Mouse (Mus musculus): ENCODE results near the gene Rab11fip2. TPM values are rescaled to one million over a fixed set of nuclear protein-coding genes. Genes with fewer than 3 reads are reported as not detected.
A peak's percentile ranks its signal among the peaks of the same experiment; 100 is the strongest.

Rab11fip2 gene
- total and polyA plus RNA-seq, 3 experiments, result 4.2 to 114 (median 4.9) TPM

- H3K4me3 ChIP-seq (ENCODE audit: control insufficient read depth in 1 of 2, insufficient read depth in 1 of 2, low read depth in 2 of 2, low read length in 2 of 2), result no peak overlapping the region
- DNase-seq (ENCODE audit: low read depth, low spot score), result no peak
Measured at GRCm38 (mm10) chr19:59949731-59950130, 6.3 kb upstream of the Rab11fip2 start.

DNA sequence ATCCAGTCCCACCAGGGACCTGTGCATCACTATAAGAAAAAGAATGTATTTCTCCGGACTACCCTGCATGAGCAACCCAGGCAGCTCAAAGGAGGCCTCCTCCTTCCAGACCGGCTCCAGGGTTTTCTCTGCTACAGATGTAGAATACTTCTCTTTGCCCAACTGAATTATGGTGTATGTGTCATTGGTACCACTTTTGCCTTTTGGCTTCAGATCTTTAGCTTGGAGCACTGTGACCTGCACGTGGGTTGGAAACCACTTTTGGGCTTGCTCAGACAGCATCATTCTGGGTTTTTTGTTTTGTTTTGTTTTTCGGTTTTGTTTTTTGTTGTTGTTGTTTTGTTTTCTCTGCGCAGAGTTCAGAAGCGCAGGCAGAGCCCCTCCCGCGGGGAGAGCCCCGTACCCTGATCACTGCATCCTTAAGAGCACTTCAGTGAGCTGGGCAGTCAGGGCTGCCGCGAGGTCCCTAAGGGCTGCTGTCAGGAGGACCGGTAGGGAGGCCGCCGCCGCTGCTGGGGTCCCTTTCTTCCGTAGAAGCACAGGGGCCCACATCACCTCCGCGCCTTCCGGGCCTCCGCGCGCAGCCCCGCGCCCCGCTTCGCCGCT, 635 bp downstream of the Rab11fip2 start:
- no peaks in the 10 kb centered on the region for H3K9me3 ChIP-seq (replicated peaks; ENCODE audit: insufficient read depth, low read length)
- H3K27ac ChIP-seq (ENCODE audit: control insufficient read depth, low read depth, low read length), result peak overlapping the region; percentile 25
- no peak for DNase-seq (ENCODE audit: low read depth, low spot score)
- 0 out of 2 replicates have a peak, but pooled peaks have one; percentile 4 for TF ChIP-seq MYB (IDR thresholded peaks at IDR 0.05; ENCODE audit: low read depth, low read length)
- 0 out of 2 replicates have a peak, but pooled peaks have one; percentile 27 for TF ChIP-seq POLR2AphosphoS2 (IDR thresholded peaks at IDR 0.05; ENCODE audit: low read length)
- TF ChIP-seq EP300 (IDR thresholded peaks at IDR 0.05; ENCODE audit: low read depth in 1 of 2, low read length in 2 of 2), result no peak
- TF ChIP-seq USF1 (IDR thresholded peaks at IDR 0.05; ENCODE audit: low read depth, low read length), result peak; percentile 31; the same call in 1 of the 2 replicates
- peak; percentile 66 for TF ChIP-seq SIN3A (IDR thresholded peaks at IDR 0.05; ENCODE audit: low read length)
- TF ChIP-seq CHD1 (IDR thresholded peaks at IDR 0.05; ENCODE audit: low read depth, low read length), result peak; percentile 69; the same call in 1 of the 2 replicates
- no peak for TF ChIP-seq HCFC1 (IDR thresholded peaks at IDR 0.05; ENCODE audit: low read depth, low read length)
- peak; percentile 66; the same call in 1 of the 2 replicates for TF ChIP-seq MYC (IDR thresholded peaks at IDR 0.05; ENCODE audit: low read depth, low read length)
- TF ChIP-seq MAX (IDR thresholded peaks at IDR 0.05; ENCODE audit: low read length), result peak; percentile 82
- peak; percentile 79 for TF ChIP-seq MXI1 (IDR thresholded peaks at IDR 0.05; ENCODE audit: low read depth, low read length)
- peak overlapping the region; percentile 94 for H3K9ac ChIP-seq (ENCODE audit: control insufficient read depth, low read depth, low read length, poor library complexity, severe bottlenecking)
- H3K27me3 ChIP-seq (ENCODE audit: control insufficient read depth in 1 of 2, insufficient read depth in 2 of 2, low read length in 2 of 2), result peaks cover 2 to 3% of the 10 kb centered on the region in 2 experiments; a peak in 3 of 4 replicates
- H3K4me3 ChIP-seq (ENCODE audit: control insufficient read depth in 1 of 2, insufficient read depth in 1 of 2, low read depth in 2 of 2, low read length in 2 of 2), result peak overlapping the region; percentile 81 to 91
- H3K4me1 ChIP-seq (ENCODE audit: control insufficient read depth in 1 of 2, insufficient read depth in 2 of 2, low read length in 2 of 2), result peaks cover 2 to 4% of the 10 kb centered on the region in 2 experiments; a peak in 3 of 4 replicates
- H3K79me2 ChIP-seq (ENCODE audit: control insufficient read depth, insufficient read depth, low read length, poor library complexity), result peaks cover 7% of the 10 kb centered on the region; the same call in 1 of the 2 replicates
- peaks cover 0 to 4% of the 10 kb centered on the region in 2 experiments; a peak in 2 of 4 replicates for H3K36me3 ChIP-seq (ENCODE audit: control insufficient read depth in 1 of 2, insufficient read depth in 2 of 2, low read length in 2 of 2)

More at GRCm38 (mm10) chr19:59949731-59950130, 6.3 kb upstream of the Rab11fip2 start:
- H3K36me3 ChIP-seq (ENCODE audit: control insufficient read depth in 1 of 2, insufficient read depth in 2 of 2, low read length in 2 of 2), result no peaks in the 10 kb centered on the region
- no peaks in the 10 kb centered on the region for H3K9me3 ChIP-seq (replicated peaks; ENCODE audit: insufficient read depth, low read length)
- H3K4me1 ChIP-seq (ENCODE audit: control insufficient read depth in 1 of 2, insufficient read depth in 2 of 2, low read length in 2 of 2), result no peaks in the 10 kb centered on the region
- peaks cover 5 to 6% of the 10 kb centered on the region in 2 experiments for H3K27me3 ChIP-seq (ENCODE audit: control insufficient read depth in 1 of 2, insufficient read depth in 2 of 2, low read length in 2 of 2)
- no peak overlapping the region for H3K9ac ChIP-seq (ENCODE audit: control insufficient read depth, low read depth, low read length, poor library complexity, severe bottlenecking)
- no peak overlapping the region for H3K27ac ChIP-seq (ENCODE audit: control insufficient read depth, low read depth, low read length)
- H3K79me2 ChIP-seq (ENCODE audit: control insufficient read depth, insufficient read depth, low read length, poor library complexity), result no peaks in the 10 kb centered on the region
- TF ChIP-seq E2F4 (IDR thresholded peaks at IDR 0.05; ENCODE audit: borderline replicate concordance, low read depth, low read length) (no peak), SIN3A (IDR thresholded peaks at IDR 0.05; ENCODE audit: low read length) (no peak), TAL1 (IDR thresholded peaks at IDR 0.05; ENCODE audit: low read length) (no peak), POLR2A (IDR thresholded peaks at IDR 0.05; ENCODE audit: control insufficient read depth in 1 of 2, insufficient read depth in 1 of 2, low read depth in 1 of 2, low read length in 2 of 2, poor library complexity in 1 of 2) (no peak), ELF1 (IDR thresholded peaks at IDR 0.05; ENCODE audit: low read depth, low read length) (no peak), GATA1 (IDR thresholded peaks at IDR 0.05; ENCODE audit: low read depth, low read length) (no peak), MXI1 (IDR thresholded peaks at IDR 0.05; ENCODE audit: low read depth, low read length) (no peak), ZNF384 (IDR thresholded peaks at IDR 0.05; ENCODE audit: low read depth, low read length) (no peak), UBTF (IDR thresholded peaks at IDR 0.05; ENCODE audit: borderline replicate concordance, insufficient read depth, low read depth, low read length) (no peak), MYB (IDR thresholded peaks at IDR 0.05; ENCODE audit: low read depth, low read length) (no peak), ZKSCAN1 (IDR thresholded peaks at IDR 0.05; ENCODE audit: low read depth, low read length) (no peak), TCF12 (IDR thresholded peaks at IDR 0.05; ENCODE audit: low read depth, low read length) (no peak)

Measured in MEL (cell line).